Mouse (Mus musculus) myocyte (in vitro differentiated cells): ENCODE measurements around the gene Uvrag.

Source experiments
- CEBPB ChIP-seq: IDR thresholded peaks from 2 replicates; pipeline ENCODE4 v1.6.1; 2011; ENCODE audit warnings: mild to moderate bottlenecking, moderate library complexity; ENCODE audit not compliant: poor library complexity, insufficient read depth, severe bottlenecking
- MAX ChIP-seq: IDR thresholded peaks from one replicate; pipeline ENCODE4 v1.6.1; 2011; ENCODE audit warnings: low read depth, mild to moderate bottlenecking, control low read depth
- MYOD1 ChIP-seq, 3 experiments: IDR thresholded peaks; one replicate each; pipeline ENCODE4 v1.6.1; 2011; ENCODE audit warnings: control low read depth in 2 of 3, low read depth in 2 of 3, mild to moderate bottlenecking in 2 of 3, moderate library complexity in 1 of 3; ENCODE audit not compliant: insufficient read length in 2 of 3, control insufficient read depth in 1 of 3
- MYOG ChIP-seq, 3 experiments: IDR thresholded peaks; one replicate each; pipeline ENCODE4 v1.6.1; 2011; ENCODE audit warnings: control low read depth in 2 of 3, low read depth in 2 of 3, mild to moderate bottlenecking in 2 of 3; ENCODE audit not compliant: insufficient read length in 2 of 3, control insufficient read depth in 1 of 3, insufficient read depth in 1 of 3
- POLR2A ChIP-seq: IDR thresholded peaks from one replicate; pipeline ENCODE4 v1.6.1; 2011; ENCODE audit warnings: low read depth, mild to moderate bottlenecking, control low read depth, moderate library complexity; ENCODE audit not compliant: insufficient read length
- TCF12 ChIP-seq: IDR thresholded peaks from one replicate; pipeline ENCODE4 v1.6.1; 2011; ENCODE audit warnings: mild to moderate bottlenecking, control low read depth; ENCODE audit not compliant: poor library complexity, insufficient read depth, severe bottlenecking
- USF1 ChIP-seq: IDR thresholded peaks from one replicate; pipeline ENCODE4 v1.6.1; 2011; ENCODE audit warnings: low read depth, mild to moderate bottlenecking, control low read depth, moderate library complexity

- no peak for TF ChIP-seq POLR2A
- TF ChIP-seq USF1 = no peak
- no peak for TF ChIP-seq TCF12
- TF ChIP-seq CEBPB = no peak
- no peak for TF ChIP-seq MYOD1 (IDR thresholded peaks at IDR 0.05; ENCODE audit: control insufficient read depth in 1 of 3, insufficient read length in 2 of 3, low read depth in 2 of 3)
- TF ChIP-seq MYOG (IDR thresholded peaks at IDR 0.05; ENCODE audit: control insufficient read depth in 1 of 3, insufficient read depth in 1 of 3, insufficient read length in 2 of 3, low read depth in 2 of 3) = no peak
- no peak for TF ChIP-seq MAX
Observed at GRCm38 (mm10) chr7:99060476-99060875, 80.5 kb downstream of the Uvrag start.
